Mouse (Mus musculus): ENCODE data around the gene Gm44965. TPM values are rescaled to one million over a fixed set of nuclear protein-coding genes. Genes with fewer than 3 reads are reported as not detected.

The Gm44965 gene
- total and polyA plus RNA-seq, 2 experiments from 2014 or later: 0.75 TPM; not detected in 1

- no peak for DNase-seq (ENCODE audit: low spot score)
- Histone ChIP-seq H3K4me3 (ENCODE audit: low read depth, low read length) (no peak within 1 kb of the TSS), H3K27me3 (ENCODE audit: insufficient read depth, low read length) (no peaks in the 10 kb centered on the region), H3K27ac (ENCODE audit: low read depth, low read length) (peak within 1 kb of the TSS; percentile 12; the same call in 1 of the 2 replicates), H3K4me2 (ENCODE audit: low read depth, low read length, poor library complexity, severe bottlenecking) (no peak within 1 kb of the TSS), H3K4me1 (ENCODE audit: insufficient read depth, low read length) (peaks cover 4% of the 10 kb centered on the region; the same call in 1 of the 2 replicates), H3K36me3 (ENCODE audit: insufficient read depth, low read length) (no peaks in the 10 kb centered on the region), H3K9me3 (ENCODE audit: low read length) (no peaks in the 10 kb centered on the region), H3K9ac (replicated peaks; ENCODE audit: low read length, poor library complexity, severe bottlenecking) (no peak within 1 kb of the TSS)
- 59% methylated on average over 6 of the region's 6 CpGs for WGBS
- no peak for ATAC-seq (ENCODE audit: low FRiP score)
- TF ChIP-seq CTCF (IDR thresholded peaks at IDR 0.05): no peak
Measured at GRCm38 (mm10) chr6:48589194-48589750, 4.5 kb upstream of the Gm44965 start, which contains the start of gene Gm45021. Gene Gm45021, plus strand, starts transcription at chr6:48589610.

GRCm38 (mm10) chr6:48591221-48591845 lies 2.4 kb upstream of the Gm44965 start:
- ATAC-seq (ENCODE audit: low FRiP score) (no peak), DNase-seq (ENCODE audit: low spot score) (no peak)
- peaks cover 13% of the 10 kb centered on the region for H3K4me1 ChIP-seq (ENCODE audit: insufficient read depth, low read length)
- H3K4me2 ChIP-seq (ENCODE audit: low read depth, low read length, poor library complexity, severe bottlenecking): no peak overlapping the region
- H3K27me3 ChIP-seq (ENCODE audit: insufficient read depth, low read length): no peaks in the 10 kb centered on the region
- H3K4me3 ChIP-seq (ENCODE audit: low read depth, low read length): no peak overlapping the region
- TF ChIP-seq CTCF (IDR thresholded peaks at IDR 0.05): no peak
- H3K9ac ChIP-seq (replicated peaks; ENCODE audit: low read length, poor library complexity, severe bottlenecking): no peak overlapping the region
- peaks cover 7% of the 10 kb centered on the region for H3K36me3 ChIP-seq (ENCODE audit: insufficient read depth, low read length)
- WGBS: 87% methylated on average over 3 of the region's 3 CpGs
- peaks cover 3% of the 10 kb centered on the region; the same call in 1 of the 2 replicates for H3K9me3 ChIP-seq (ENCODE audit: low read length)
- H3K27ac ChIP-seq (ENCODE audit: low read depth, low read length): no peak overlapping the region

- H3K4me2 ChIP-seq (ENCODE audit: low read depth, low read length, poor library complexity, severe bottlenecking): no peak overlapping the region
- ATAC-seq (ENCODE audit: low FRiP score) (no peak), DNase-seq (ENCODE audit: low spot score) (no peak)
- H3K27me3 ChIP-seq (ENCODE audit: insufficient read depth, low read length): no peaks in the 10 kb centered on the region
- peaks cover 13% of the 10 kb centered on the region for H3K4me1 ChIP-seq (ENCODE audit: insufficient read depth, low read length)
- no peak for TF ChIP-seq CTCF (IDR thresholded peaks at IDR 0.05)
- peaks cover 8% of the 10 kb centered on the region; the same call in 1 of the 2 replicates for H3K9me3 ChIP-seq (ENCODE audit: low read length)
- H3K4me3 ChIP-seq (ENCODE audit: low read depth, low read length): no peak overlapping the region
- H3K36me3 ChIP-seq (ENCODE audit: insufficient read depth, low read length): peaks cover 13% of the 10 kb centered on the region
- WGBS: 94% methylated on average over 6 of the region's 6 CpGs
- H3K9ac ChIP-seq (replicated peaks; ENCODE audit: low read length, poor library complexity, severe bottlenecking): no peak overlapping the region
- no peak overlapping the region for H3K27ac ChIP-seq (ENCODE audit: low read depth, low read length)
Measured at GRCm38 (mm10) chr6:48591871-48592270, 1.9 kb upstream of the Gm44965 start.

GRCm38 (mm10) chr6:48594043-48594738 lies 450 bp downstream of the Gm44965 start:
- no peak for TF ChIP-seq CTCF (IDR thresholded peaks at IDR 0.05)
- Histone ChIP-seq H3K9ac (replicated peaks; ENCODE audit: low read length, poor library complexity, severe bottlenecking) (peak overlapping the region; percentile 67), H3K9me3 (ENCODE audit: low read length) (peaks cover 13% of the 10 kb centered on the region; the same call in 1 of the 2 replicates), H3K4me1 (ENCODE audit: insufficient read depth, low read length) (peaks cover 13% of the 10 kb centered on the region), H3K27me3 (ENCODE audit: insufficient read depth, low read length) (no peaks in the 10 kb centered on the region), H3K4me3 (ENCODE audit: low read depth, low read length) (peak overlapping the region; percentile 62), H3K36me3 (ENCODE audit: insufficient read depth, low read length) (peaks cover 33% of the 10 kb centered on the region), H3K27ac (ENCODE audit: low read depth, low read length) (peak overlapping the region; percentile 96), H3K4me2 (ENCODE audit: low read depth, low read length, poor library complexity, severe bottlenecking) (peak overlapping the region; percentile 69)
- peak; percentile 81 for DNase-seq (ENCODE audit: low spot score)
- WGBS: 1% methylated on average over 40 of the region's 41 CpGs
- peak; percentile 88 for ATAC-seq (ENCODE audit: low FRiP score)

- no peak for DNase-seq (ENCODE audit: low spot score)
- Histone ChIP-seq H3K4me3 (ENCODE audit: low read depth, low read length) (peak overlapping the region; percentile 62; the same call in 1 of the 2 replicates), H3K36me3 (ENCODE audit: insufficient read depth, low read length) (peaks cover 41% of the 10 kb centered on the region)
Measured at GRCm38 (mm10) chr6:48595278-48595677, 1.5 kb downstream of the Gm44965 start.

More at GRCm38 (mm10) chr6:48595278-48595677, 1.5 kb downstream of the Gm44965 start:
- WGBS: 50% methylated on average over 1 of the region's 1 CpGs
- Histone ChIP-seq H3K9me3 (ENCODE audit: low read length) (peaks cover 13% of the 10 kb centered on the region; the same call in 1 of the 2 replicates), H3K27me3 (ENCODE audit: insufficient read depth, low read length) (no peaks in the 10 kb centered on the region), H3K4me1 (ENCODE audit: insufficient read depth, low read length) (peaks cover 13% of the 10 kb centered on the region), H3K27ac (ENCODE audit: low read depth, low read length) (peak overlapping the region; percentile 96), H3K9ac (replicated peaks; ENCODE audit: low read length, poor library complexity, severe bottlenecking) (0 out of 2 replicates have a peak overlapping the region, but pooled peaks have one; percentile 67), H3K4me2 (ENCODE audit: low read depth, low read length, poor library complexity, severe bottlenecking) (peak overlapping the region; percentile 69)
- ATAC-seq (ENCODE audit: low FRiP score): no peak
- no peak for TF ChIP-seq CTCF (IDR thresholded peaks at IDR 0.05)
